Mouse (Mus musculus) neutrophil, adult 83 days (primary cell): ENCODE results near the gene Chrna1. TPM values are rescaled to one million over a fixed set of nuclear protein-coding genes. Genes with fewer than 3 reads are reported as not detected.

Source experiments
- total RNA-seq, 2 experiments: library from RNA; stranded (reverse); gene quantifications; one replicate each; pipeline ENCODE4 v1.2.4; 2023

The Chrna1 gene
- not detected for total RNA-seq

DNA sequence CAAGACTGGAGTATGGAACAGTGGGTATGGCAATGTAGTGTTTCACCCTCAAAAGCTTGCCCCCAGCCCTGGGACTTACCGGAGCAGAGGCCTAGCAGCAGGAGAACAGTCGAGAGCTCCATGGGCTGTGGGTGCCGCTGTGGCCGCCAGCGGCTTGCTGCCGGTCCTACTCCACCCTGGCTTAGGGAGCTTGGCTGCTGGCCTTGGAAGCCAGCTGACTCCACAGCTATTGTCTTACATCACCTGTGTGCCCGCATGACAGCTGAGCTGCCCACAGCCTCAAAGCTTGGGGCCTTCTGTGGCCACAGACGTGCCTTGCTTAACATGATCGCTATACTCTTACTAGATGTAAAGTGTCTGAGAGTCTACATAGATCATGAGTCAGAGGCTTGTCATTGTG lies at the start of gene Chrna1:
TSS of gene Chrna1 (minus strand) at position 173 of the 400 bp plus-strand sequence.

DNA sequence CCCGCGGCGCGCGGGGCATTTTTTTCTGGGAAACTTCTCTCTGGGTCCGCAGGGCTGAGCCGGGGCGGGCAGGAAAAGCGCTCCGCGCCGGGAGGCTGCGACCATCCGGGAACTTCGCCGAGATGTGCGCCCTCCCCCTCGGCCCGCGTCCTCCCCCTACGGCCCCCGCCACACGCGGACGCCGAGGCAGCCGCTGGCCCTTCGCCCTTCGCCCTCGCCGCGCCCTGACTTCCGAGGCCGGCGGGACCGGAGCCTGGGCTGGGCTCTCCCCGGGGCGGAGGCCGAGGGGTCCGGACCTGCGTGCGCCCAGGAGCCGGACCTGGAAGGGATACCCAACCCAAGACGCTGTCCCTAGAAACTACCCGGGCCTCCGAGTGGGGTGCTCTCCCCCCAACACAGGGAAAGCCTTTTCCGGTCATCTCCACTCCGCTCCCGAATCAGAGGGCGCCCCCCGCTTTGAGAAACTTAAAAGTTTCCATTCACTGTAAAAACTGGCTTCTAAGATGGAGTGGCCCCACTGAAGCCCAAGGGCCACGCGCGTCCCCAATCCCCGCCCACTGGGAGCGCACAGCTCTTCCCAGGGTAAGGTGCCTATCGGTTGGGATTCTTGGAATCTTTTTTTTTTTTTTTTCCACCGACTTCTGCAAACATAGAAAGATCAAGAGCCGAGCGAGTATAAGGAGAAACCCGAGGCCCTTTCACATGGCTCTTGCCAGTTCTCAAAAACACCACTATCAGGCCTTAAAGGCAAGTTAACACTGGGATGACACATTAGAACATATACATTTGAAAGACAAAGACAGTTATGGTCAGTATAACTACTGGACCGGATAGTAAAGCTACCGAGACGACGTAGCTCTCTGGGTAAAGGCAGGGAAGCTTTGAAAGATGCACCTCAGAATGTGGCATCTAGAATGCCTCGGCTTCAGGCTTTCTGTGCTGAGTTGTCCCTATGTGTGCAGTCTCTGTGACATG lies 50.5 kb downstream of the Chrna1 start, which contains the start of gene Wipf1:
TSS of gene Wipf1 (minus strand) at position 379 of the 975 bp plus-strand sequence.

Other genes with a start within 250 kb of the Chrna1 start
- 1 to 10 TPM; 4.6 to 5.5 TPM for gene Gpr155, start 193.8 kb downstream of the Chrna1 start, total RNA-seq
- gene Wipf1, start 50.6 kb downstream of the Chrna1 start, total RNA-seq = 100 to 1,000 TPM; 159 to 194 TPM
- gene Chn1, start 195.0 kb upstream of the Chrna1 start, total RNA-seq = 1 to 10 TPM in 1 of 2 experiments, under 1 TPM in 1; 0.77 to 1.3 TPM